Mouse (Mus musculus): ENCODE measurements at regions not wholly inside any gene's neighbourhood (a gene's known extent, or its start where the extent isn't known, plus 50 kb on each side); places are given as distances from the start of the nearest gene placed in this dataset.

GRCm38 (mm10) chr1:55900033-55900432, 494.3 kb downstream of the Plcl1 start:
- Histone ChIP-seq H3K9ac (replicated peaks; ENCODE audit: low read depth, low read length) (no peak overlapping the region), H3K9me3 (ENCODE audit: control insufficient read depth, low read length) (no peaks in the 10 kb centered on the region), H3K27me3 (ENCODE audit: control insufficient read depth, insufficient read depth, low read length) (no peaks in the 10 kb centered on the region), H3K4me3 (ENCODE audit: low read depth, low read length) (no peak overlapping the region), H3K36me3 (ENCODE audit: control insufficient read depth, insufficient read depth, low read length) (no peaks in the 10 kb centered on the region), H3K27ac (ENCODE audit: low read depth, low read length) (no peak overlapping the region), H3K4me2 (ENCODE audit: low read depth, low read length) (no peak overlapping the region), H3K4me1 (ENCODE audit: control insufficient read depth, insufficient read depth, low read length) (no peaks in the 10 kb centered on the region)
- no peak for ATAC-seq (ENCODE audit: low read depth)
- 84% methylated on average over 3 of the region's 3 CpGs for WGBS

- Histone ChIP-seq H3K36me3 (ENCODE audit: control insufficient read depth, insufficient read depth, low read length) (no peaks in the 10 kb centered on the region), H3K4me3 (ENCODE audit: low read depth, low read length) (no peak overlapping the region), H3K4me1 (ENCODE audit: control insufficient read depth, insufficient read depth, low read length) (no peaks in the 10 kb centered on the region), H3K4me2 (ENCODE audit: low read depth, low read length) (no peak overlapping the region), H3K27ac (ENCODE audit: low read depth, low read length) (no peak overlapping the region), H3K9me3 (ENCODE audit: control insufficient read depth, low read length) (no peaks in the 10 kb centered on the region), H3K27me3 (ENCODE audit: control insufficient read depth, insufficient read depth, low read length) (no peaks in the 10 kb centered on the region), H3K9ac (replicated peaks; ENCODE audit: low read depth, low read length) (no peak overlapping the region)
- 92% methylated on average over 3 of the region's 3 CpGs for WGBS
- ATAC-seq (ENCODE audit: low read depth), result no peak
Observed at GRCm38 (mm10) chr1:55903177-55903576, 497.5 kb downstream of the Plcl1 start.

GRCm38 (mm10) chr1:55904571-55904970, 498.9 kb downstream of the Plcl1 start:
- H3K9ac ChIP-seq (replicated peaks; ENCODE audit: low read depth, low read length), result no peak overlapping the region
- H3K4me2 ChIP-seq (ENCODE audit: low read depth, low read length), result no peak overlapping the region
- 82% methylated on average over 2 of the region's 2 CpGs for WGBS
- no peaks in the 10 kb centered on the region for H3K36me3 ChIP-seq (ENCODE audit: control insufficient read depth, insufficient read depth, low read length)
- H3K27me3 ChIP-seq (ENCODE audit: control insufficient read depth, insufficient read depth, low read length), result no peaks in the 10 kb centered on the region
- no peaks in the 10 kb centered on the region for H3K9me3 ChIP-seq (ENCODE audit: control insufficient read depth, low read length)
- no peaks in the 10 kb centered on the region for H3K4me1 ChIP-seq (ENCODE audit: control insufficient read depth, insufficient read depth, low read length)
- no peak for ATAC-seq (ENCODE audit: low read depth)
- H3K27ac ChIP-seq (ENCODE audit: low read depth, low read length), result no peak overlapping the region
- H3K4me3 ChIP-seq (ENCODE audit: low read depth, low read length), result no peak overlapping the region

- Histone ChIP-seq H3K36me3 (ENCODE audit: control insufficient read depth, insufficient read depth, low read length) (no peaks in the 10 kb centered on the region), H3K9me3 (ENCODE audit: control insufficient read depth, low read length) (no peaks in the 10 kb centered on the region), H3K9ac (replicated peaks; ENCODE audit: low read depth, low read length) (no peak overlapping the region), H3K4me2 (ENCODE audit: low read depth, low read length) (no peak overlapping the region), H3K4me3 (ENCODE audit: low read depth, low read length) (no peak overlapping the region), H3K27me3 (ENCODE audit: control insufficient read depth, insufficient read depth, low read length) (no peaks in the 10 kb centered on the region), H3K27ac (ENCODE audit: low read depth, low read length) (no peak overlapping the region), H3K4me1 (ENCODE audit: control insufficient read depth, insufficient read depth, low read length) (no peaks in the 10 kb centered on the region)
- no peak for ATAC-seq (ENCODE audit: low read depth)
- 98% methylated on average over 4 of the region's 4 CpGs for WGBS
Observed at GRCm38 (mm10) chr1:55905232-55905631, 499.5 kb downstream of the Plcl1 start.

GRCm38 (mm10) chr1:55910024-55910423, 504.3 kb downstream of the Plcl1 start:
- 91% methylated on average over 2 of the region's 2 CpGs for WGBS
- H3K9ac ChIP-seq (replicated peaks; ENCODE audit: low read depth, low read length), result no peak overlapping the region
- H3K4me3 ChIP-seq (ENCODE audit: low read depth, low read length), result no peak overlapping the region
- H3K27me3 ChIP-seq (ENCODE audit: control insufficient read depth, insufficient read depth, low read length), result no peaks in the 10 kb centered on the region
- no peak overlapping the region for H3K27ac ChIP-seq (ENCODE audit: low read depth, low read length)
- H3K9me3 ChIP-seq (ENCODE audit: control insufficient read depth, low read length), result no peaks in the 10 kb centered on the region
- H3K36me3 ChIP-seq (ENCODE audit: control insufficient read depth, insufficient read depth, low read length), result no peaks in the 10 kb centered on the region
- H3K4me2 ChIP-seq (ENCODE audit: low read depth, low read length), result no peak overlapping the region
- no peaks in the 10 kb centered on the region for H3K4me1 ChIP-seq (ENCODE audit: control insufficient read depth, insufficient read depth, low read length)
- no peak for ATAC-seq (ENCODE audit: low read depth)

GRCm38 (mm10) chr1:55914284-55914683, 508.6 kb downstream of the Plcl1 start:
- no peak overlapping the region for H3K4me2 ChIP-seq (ENCODE audit: low read depth, low read length)
- H3K9ac ChIP-seq (replicated peaks; ENCODE audit: low read depth, low read length), result no peak overlapping the region
- no peak overlapping the region for H3K4me3 ChIP-seq (ENCODE audit: low read depth, low read length)
- WGBS, result 33% methylated on average over 3 of the region's 3 CpGs
- no peak for ATAC-seq (ENCODE audit: low read depth)
- no peaks in the 10 kb centered on the region for H3K36me3 ChIP-seq (ENCODE audit: control insufficient read depth, insufficient read depth, low read length)
- H3K27me3 ChIP-seq (ENCODE audit: control insufficient read depth, insufficient read depth, low read length), result no peaks in the 10 kb centered on the region
- no peak overlapping the region for H3K27ac ChIP-seq (ENCODE audit: low read depth, low read length)
- no peaks in the 10 kb centered on the region for H3K9me3 ChIP-seq (ENCODE audit: control insufficient read depth, low read length)
- H3K4me1 ChIP-seq (ENCODE audit: control insufficient read depth, insufficient read depth, low read length), result no peaks in the 10 kb centered on the region

- Histone ChIP-seq H3K4me1 (ENCODE audit: control insufficient read depth, insufficient read depth, low read length) (no peaks in the 10 kb centered on the region), H3K36me3 (ENCODE audit: control insufficient read depth, insufficient read depth, low read length) (no peaks in the 10 kb centered on the region), H3K9me3 (ENCODE audit: control insufficient read depth, low read length) (no peaks in the 10 kb centered on the region), H3K27me3 (ENCODE audit: control insufficient read depth, insufficient read depth, low read length) (no peaks in the 10 kb centered on the region), H3K4me2 (ENCODE audit: low read depth, low read length) (no peak overlapping the region), H3K27ac (ENCODE audit: low read depth, low read length) (no peak overlapping the region), H3K4me3 (ENCODE audit: low read depth, low read length) (no peak overlapping the region), H3K9ac (replicated peaks; ENCODE audit: low read depth, low read length) (no peak overlapping the region)
- ATAC-seq (ENCODE audit: low read depth), result no peak
- WGBS, result 58% methylated on average over 11 of the region's 11 CpGs
Observed at GRCm38 (mm10) chr1:55915940-55916339, 510.2 kb downstream of the Plcl1 start.

- no peaks in the 10 kb centered on the region for H3K4me1 ChIP-seq (ENCODE audit: control insufficient read depth, insufficient read depth, low read length)
- no peak overlapping the region for H3K4me2 ChIP-seq (ENCODE audit: low read depth, low read length)
- H3K9ac ChIP-seq (replicated peaks; ENCODE audit: low read depth, low read length), result no peak overlapping the region
- no peaks in the 10 kb centered on the region for H3K36me3 ChIP-seq (ENCODE audit: control insufficient read depth, insufficient read depth, low read length)
- no peaks in the 10 kb centered on the region for H3K27me3 ChIP-seq (ENCODE audit: control insufficient read depth, insufficient read depth, low read length)
- H3K9me3 ChIP-seq (ENCODE audit: control insufficient read depth, low read length), result no peaks in the 10 kb centered on the region
- ATAC-seq (ENCODE audit: low read depth), result no peak
- H3K27ac ChIP-seq (ENCODE audit: low read depth, low read length), result no peak overlapping the region
- no peak overlapping the region for H3K4me3 ChIP-seq (ENCODE audit: low read depth, low read length)
Observed at GRCm38 (mm10) chr1:55919516-55919915, 513.8 kb downstream of the Plcl1 start.

- Histone ChIP-seq H3K4me2 (ENCODE audit: low read depth, low read length) (no peak overlapping the region), H3K9ac (replicated peaks; ENCODE audit: low read depth, low read length) (no peak overlapping the region), H3K4me3 (ENCODE audit: low read depth, low read length) (no peak overlapping the region), H3K27me3 (ENCODE audit: control insufficient read depth, insufficient read depth, low read length) (no peaks in the 10 kb centered on the region), H3K36me3 (ENCODE audit: control insufficient read depth, insufficient read depth, low read length) (no peaks in the 10 kb centered on the region), H3K9me3 (ENCODE audit: control insufficient read depth, low read length) (no peaks in the 10 kb centered on the region), H3K27ac (ENCODE audit: low read depth, low read length) (no peak overlapping the region), H3K4me1 (ENCODE audit: control insufficient read depth, insufficient read depth, low read length) (no peaks in the 10 kb centered on the region)
- 70% methylated on average over 3 of the region's 3 CpGs for WGBS
- no peak for ATAC-seq (ENCODE audit: low read depth)
Observed at GRCm38 (mm10) chr1:55946786-55947549, 541.2 kb downstream of the Plcl1 start.

All from neural tube, embryonic 14.5 days (tissue).